Mouse (Mus musculus) kidney, adult 2 months (tissue): ENCODE measurements around the gene Rad54l2.

ENCODE experiments used
- CTCF ChIP-seq: fragments of 200-500 bp; conservative IDR thresholded peaks from 2 replicates; pipeline ENCODE4 v1.5.1; 2011; ENCODE audit warnings: low read depth, mild to moderate bottlenecking, control low read depth, low read length, moderate library complexity, mixed read lengths; ENCODE audit not compliant: insufficient read depth, insufficient read length
- POLR2A ChIP-seq: fragments of 200-500 bp; IDR thresholded peaks from one replicate; pipeline ENCODE4 v1.6.1; 2011; ENCODE audit warnings: low read depth, low read length, control low read depth

- TF ChIP-seq CTCF (no peak), POLR2A (no peak)
Measured at GRCm38 (mm10) chr9:106684918-106685248, 104.1 kb downstream of the Rad54l2 start.
